Mouse (Mus musculus) forebrain, embryonic 16.5 days (tissue): Measurements from ENCODE around the gene Grin2b. TPM values are rescaled to one million over a fixed set of nuclear protein-coding genes. Genes with fewer than 3 reads are reported as not detected.
"Not testable (repeated sequence)": the region's sequence is repeated elsewhere in the genome, so short reads cannot be mapped to it uniquely, and the experiment has no call there.

ENCODE experiments used
- ATAC-seq: fragments of 200-750 bp; cut with Nextera tagmentation; 2 replicates; pipeline ENCODE4 v1.8.0; 2017; ENCODE audit warnings: mild to moderate bottlenecking, moderate library complexity
- H3K27ac ChIP-seq: fragments of 300-500 bp; sonication (generic); 2 replicates; pipeline ENCODE4 v1.5.1; 2014; ENCODE audit warnings: low read length, control low read depth
- H3K27me3 ChIP-seq: fragments of 300-500 bp; sonication (generic); replicated peaks from 2 replicates; pipeline ENCODE4 v1.6.1; 2014; ENCODE audit warnings: low read length; ENCODE audit not compliant: control insufficient read depth, insufficient read depth
- H3K36me3 ChIP-seq: fragments of 300-500 bp; sonication (generic); 2 replicates; pipeline ENCODE4 v1.6.1; 2014; ENCODE audit not compliant: control insufficient read depth, insufficient read depth
- H3K4me1 ChIP-seq: fragments of 300-500 bp; sonication (generic); replicated peaks from 2 replicates; pipeline ENCODE4 v1.6.1; 2014; ENCODE audit warnings: low read length; ENCODE audit not compliant: control insufficient read depth, insufficient read depth
- H3K4me2 ChIP-seq: fragments of 300-500 bp; sonication (generic); 2 replicates; pipeline ENCODE4 v1.6.1; 2014; ENCODE audit warnings: mild to moderate bottlenecking, low read length, control low read depth
- H3K4me3 ChIP-seq: fragments of 300-500 bp; sonication (generic); replicated peaks from 2 replicates; pipeline ENCODE4 v1.5.1; 2014; ENCODE audit warnings: mild to moderate bottlenecking, low read length, control low read depth
- H3K9ac ChIP-seq: fragments of 300-500 bp; sonication (generic); replicated peaks from 2 replicates; pipeline ENCODE4 v1.6.1; 2014; ENCODE audit warnings: low read depth, low read length, control low read depth
- H3K9me3 ChIP-seq: fragments of 300-500 bp; sonication (generic); 2 replicates; pipeline ENCODE4 v1.6.1; 2016; ENCODE audit warnings: low read length; ENCODE audit not compliant: control insufficient read depth
- WGBS: fragments of 180-500 bp; shearing (Covaris S2); extraction: QIAGEN DNeasy Blood & Tissue Kit; methylation state at CpG from one replicate; pipeline ENCODE4 v1.1.7; 2014; 5-methylcytosine and 5-hydroxymethylcytosine counted together
- polyA plus RNA-seq: library from polyadenylated mRNA; unstranded; fragments of >200 nt; fragmentation: Nextera tagmentation; extraction: Ambion mirVana; gene quantifications from 2 replicates; pipeline ENCODE4 v1.2.1, GENCODE M21; 2015

The Grin2b gene
- polyA plus RNA-seq, 1 experiment from 2014 or later, result 114 TPM

DNA sequence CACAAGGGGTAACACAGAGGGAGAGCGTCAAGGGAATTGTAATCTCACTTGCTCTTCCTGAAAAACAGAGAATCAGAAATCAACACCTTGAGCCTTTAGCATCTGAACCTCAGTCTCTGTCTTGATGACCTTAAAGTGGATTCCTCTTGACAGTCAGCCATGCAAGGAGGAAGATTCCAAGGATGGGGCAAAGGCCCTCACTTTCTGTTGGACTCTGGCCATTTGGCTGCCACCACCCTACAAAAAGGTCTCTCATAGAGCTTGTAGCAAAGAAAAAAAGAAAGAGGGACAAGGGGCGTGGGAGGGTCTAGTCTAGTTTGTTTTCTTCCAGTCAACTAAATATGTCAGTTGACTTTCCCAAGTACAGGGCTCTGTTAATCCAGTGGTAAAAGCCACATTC lies 427.7 kb downstream of the Grin2b start:
- Histone ChIP-seq H3K4me2 (no peak overlapping the region), H3K27ac (no peak overlapping the region), H3K9ac (no peak overlapping the region), H3K4me3 (no peak overlapping the region), H3K36me3 (no peaks in the 10 kb centered on the region), H3K9me3 (no peaks in the 10 kb centered on the region), H3K4me1 (peaks cover 6% of the 10 kb centered on the region), H3K27me3 (no peaks in the 10 kb centered on the region)
- 74% methylated on average over 2 of the region's 2 CpGs for WGBS
- ATAC-seq, result no peak

GRCm38 (mm10) chr6:135734227-135734732 lies 439.0 kb downstream of the Grin2b start:
- Histone ChIP-seq H3K9me3 (no peaks in the 10 kb centered on the region; the same call in 1 of the 2 replicates), H3K36me3 (peaks cover 20% of the 10 kb centered on the region), H3K4me3 (no peak overlapping the region), H3K27ac (no peak overlapping the region), H3K4me2 (no peak overlapping the region), H3K9ac (no peak overlapping the region), H3K27me3 (no peaks in the 10 kb centered on the region), H3K4me1 (no peaks in the 10 kb centered on the region)
- no peak for ATAC-seq
- WGBS, result 85% methylated on average over 4 of the region's 4 CpGs

DNA sequence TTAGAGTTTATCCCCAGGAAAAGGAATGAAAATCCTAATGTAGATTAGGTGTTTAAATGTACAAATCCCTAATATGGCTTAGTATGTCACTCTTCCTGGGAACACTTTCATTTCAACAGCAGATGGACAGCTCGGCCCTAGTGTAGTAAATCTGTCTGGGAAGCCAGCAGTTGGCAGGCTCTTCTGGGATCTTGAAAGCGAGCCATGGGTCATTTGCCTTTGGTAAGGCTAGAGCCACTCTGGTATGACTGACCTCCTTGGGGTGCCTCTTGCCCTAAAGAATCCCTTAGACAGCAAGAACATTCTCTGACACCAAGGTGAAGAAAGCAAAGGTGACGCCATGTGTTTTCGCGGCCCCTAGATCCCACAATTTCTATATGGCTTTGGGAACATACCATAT lies 446.2 kb downstream of the Grin2b start:
- Histone ChIP-seq H3K36me3 (peaks cover 2% of the 10 kb centered on the region), H3K4me1 (no peaks in the 10 kb centered on the region), H3K27me3 (no peaks in the 10 kb centered on the region), H3K4me2 (no peak overlapping the region), H3K9ac (no peak overlapping the region), H3K9me3 (no peaks in the 10 kb centered on the region), H3K27ac (no peak overlapping the region), H3K4me3 (no peak overlapping the region)
- 93% methylated on average over 5 of the region's 5 CpGs for WGBS
- no peak for ATAC-seq

GRCm38 (mm10) chr6:135721706-135722105 lies 451.6 kb downstream of the Grin2b start:
- H3K4me1 ChIP-seq, result no peaks in the 10 kb centered on the region
- WGBS, result 84% methylated on average over 2 of the region's 2 CpGs
- H3K27ac ChIP-seq, result no peak overlapping the region
- no peak overlapping the region for H3K9ac ChIP-seq
- ATAC-seq, result no peak
- H3K4me3 ChIP-seq, result no peak overlapping the region
- no peaks in the 10 kb centered on the region for H3K9me3 ChIP-seq
- H3K4me2 ChIP-seq, result no peak overlapping the region
- H3K36me3 ChIP-seq, result no peaks in the 10 kb centered on the region; the same call in 1 of the 2 replicates
- H3K27me3 ChIP-seq, result no peaks in the 10 kb centered on the region

DNA sequence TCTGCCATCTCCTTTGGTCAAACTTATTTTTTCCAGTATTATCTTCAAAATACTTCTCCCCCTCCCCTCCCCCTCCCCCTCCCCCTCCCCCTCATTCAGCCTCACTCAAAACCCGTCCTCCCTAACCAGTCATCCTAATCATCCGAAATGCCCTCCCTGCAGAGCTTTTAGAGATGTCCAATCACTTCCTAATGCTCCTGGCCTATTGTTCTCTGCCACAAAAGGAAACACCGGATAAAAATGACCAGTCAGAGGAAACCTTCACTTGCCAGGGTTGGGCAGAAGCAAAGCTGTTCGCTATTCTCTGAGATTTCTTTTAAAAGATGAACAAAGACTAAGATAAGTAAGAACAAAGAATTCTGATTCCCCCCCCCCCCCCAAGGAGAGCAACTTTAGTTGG lies 458.4 kb downstream of the Grin2b start:
- Histone ChIP-seq H3K4me2 (no peak overlapping the region), H3K4me1 (no peaks in the 10 kb centered on the region), H3K36me3 (no peaks in the 10 kb centered on the region), H3K27ac (no peak overlapping the region), H3K27me3 (no peaks in the 10 kb centered on the region), H3K4me3 (no peak overlapping the region), H3K9ac (no peak overlapping the region), H3K9me3 (no peaks in the 10 kb centered on the region)
- 12% methylated on average over 4 of the region's 4 CpGs for WGBS
- no peak for ATAC-seq

DNA sequence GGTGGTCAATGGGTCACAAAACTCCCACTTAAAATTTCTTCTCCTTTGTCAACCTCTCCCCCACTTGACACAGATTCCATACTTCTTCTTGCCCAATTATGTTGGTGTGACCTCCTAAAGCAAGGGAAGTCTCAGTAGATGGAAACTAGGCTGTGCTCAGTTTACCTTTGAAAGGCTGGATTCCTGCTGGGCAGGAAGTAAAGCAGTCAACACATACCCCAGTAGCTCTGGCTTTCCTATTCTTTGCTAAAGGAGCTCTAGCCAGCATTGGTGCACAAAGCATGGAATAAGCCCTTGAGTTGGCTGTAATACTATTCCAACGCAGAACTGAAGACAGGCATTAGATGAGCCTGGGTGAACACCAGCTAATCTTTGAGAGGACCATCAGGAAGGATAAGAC lies 459.1 kb downstream of the Grin2b start:
- H3K4me2 ChIP-seq, result no peak overlapping the region
- H3K36me3 ChIP-seq, result no peaks in the 10 kb centered on the region
- H3K4me1 ChIP-seq, result no peaks in the 10 kb centered on the region
- no peak overlapping the region for H3K9ac ChIP-seq
- H3K9me3 ChIP-seq, result no peaks in the 10 kb centered on the region
- no peak for ATAC-seq
- H3K27ac ChIP-seq, result no peak overlapping the region
- no peaks in the 10 kb centered on the region for H3K27me3 ChIP-seq
- WGBS, result 28% methylated on average over 1 of the region's 1 CpGs
- H3K4me3 ChIP-seq, result no peak overlapping the region

- H3K36me3 ChIP-seq, result no peaks in the 10 kb centered on the region
- no peak overlapping the region for H3K9ac ChIP-seq
- no peak for ATAC-seq
- no peak overlapping the region for H3K4me2 ChIP-seq
- H3K27ac ChIP-seq, result no peak overlapping the region
- no peaks in the 10 kb centered on the region for H3K27me3 ChIP-seq
- H3K9me3 ChIP-seq, result no peaks in the 10 kb centered on the region
- no peak overlapping the region for H3K4me3 ChIP-seq
- no peaks in the 10 kb centered on the region for H3K4me1 ChIP-seq
- 80% methylated on average over 8 of the region's 8 CpGs for WGBS
Observed at GRCm38 (mm10) chr6:135713716-135714115, 459.6 kb downstream of the Grin2b start.

- not testable (repeated sequence) for H3K4me1 ChIP-seq, H3K27me3 ChIP-seq, H3K4me2 ChIP-seq, H3K9ac ChIP-seq, H3K4me3 ChIP-seq, H3K9me3 ChIP-seq, H3K36me3 ChIP-seq, H3K27ac ChIP-seq, ATAC-seq
- WGBS, result 87% methylated on average over 6 of the region's 6 CpGs
Observed at GRCm38 (mm10) chr6:135706850-135707522, 466.3 kb downstream of the Grin2b start.

GRCm38 (mm10) chr6:135703655-135704054 lies 469.7 kb downstream of the Grin2b start:
- H3K4me2 ChIP-seq, result no peak overlapping the region
- ATAC-seq, result no peak
- no peaks in the 10 kb centered on the region for H3K4me1 ChIP-seq
- no peaks in the 10 kb centered on the region for H3K36me3 ChIP-seq
- H3K4me3 ChIP-seq, result no peak overlapping the region
- no peaks in the 10 kb centered on the region for H3K27me3 ChIP-seq
- H3K9ac ChIP-seq, result no peak overlapping the region
- WGBS, result 46% methylated on average over 2 of the region's 2 CpGs
- H3K9me3 ChIP-seq, result no peaks in the 10 kb centered on the region
- no peak overlapping the region for H3K27ac ChIP-seq

DNA sequence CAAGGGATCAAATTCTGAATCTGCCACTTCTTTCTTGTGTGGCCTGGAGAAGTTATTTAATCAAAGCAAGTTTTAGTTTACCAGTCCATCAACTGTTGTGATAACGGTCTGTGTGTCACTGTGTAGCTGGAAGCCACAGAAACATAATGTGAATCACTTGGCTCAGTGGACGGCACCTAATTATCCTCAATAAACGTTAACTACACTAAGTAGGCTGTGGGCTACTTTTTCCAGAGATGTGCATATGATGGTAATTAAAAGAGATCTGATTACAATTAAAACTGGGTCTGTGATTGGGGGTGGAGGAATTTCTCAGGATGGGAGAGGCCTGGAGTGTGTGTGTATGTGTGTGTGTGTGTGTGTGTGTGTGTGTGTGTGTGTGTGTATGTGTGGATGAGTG lies 471.9 kb downstream of the Grin2b start:
- no peaks in the 10 kb centered on the region for H3K27me3 ChIP-seq
- H3K4me3 ChIP-seq, result no peak overlapping the region
- no peaks in the 10 kb centered on the region for H3K4me1 ChIP-seq
- no peak overlapping the region for H3K9ac ChIP-seq
- ATAC-seq, result no peak
- no peak overlapping the region for H3K4me2 ChIP-seq
- 35% methylated on average over 3 of the region's 3 CpGs for whole genome bisulfite sequencing
- no peaks in the 10 kb centered on the region for H3K9me3 ChIP-seq
- no peaks in the 10 kb centered on the region for H3K36me3 ChIP-seq
- H3K27ac ChIP-seq, result no peak overlapping the region
